Mouse (Mus musculus) c-Kit-positive CD71-positive TER-119-positive erythroid progenitor cells, embryonic 14.5 days (primary cell): Measurements from ENCODE around the gene Hcn2.

Source experiments
- DNase-seq: peaks from one replicate; pipeline ENCODE4 v3.0.0-alpha.2; 2013; ENCODE audit warnings: low spot score

Gene Hcn2

GRCm38 (mm10) chr10:79716254-79716987, at the start of gene Hcn2:
TSS of gene Hcn2 (plus strand) at chr10:79716634.
- no peak for DNase-seq

GRCm38 (mm10) chr10:79668076-79668475, 48.4 kb upstream of the Hcn2 start:
- no peak for DNase-seq

GRCm38 (mm10) chr10:79668771-79669575, 47.5 kb upstream of the Hcn2 start, which contains the start of gene Tpgs1:
TSS of gene Tpgs1 (plus strand) at chr10:79669369.
- peak; percentile 89 for DNase-seq

GRCm38 (mm10) chr10:79669576-79670057, 46.8 kb upstream of the Hcn2 start:
- peak; percentile 47 for DNase-seq

GRCm38 (mm10) chr10:79670071-79670888, 46.2 kb upstream of the Hcn2 start:
- DNase-seq = no peak

GRCm38 (mm10) chr10:79671396-79672087, 44.9 kb upstream of the Hcn2 start:
- no peak for DNase-seq

GRCm38 (mm10) chr10:79672088-79672455, 44.4 kb upstream of the Hcn2 start:
- no peak for DNase-seq

GRCm38 (mm10) chr10:79673054-79673453, 43.4 kb upstream of the Hcn2 start:
- no peak for DNase-seq

GRCm38 (mm10) chr10:79675346-79676035, 40.9 kb upstream of the Hcn2 start:
- no peak for DNase-seq

GRCm38 (mm10) chr10:79680606-79681495, 35.6 kb upstream of the Hcn2 start:
- no peak for DNase-seq

GRCm38 (mm10) chr10:79681591-79682245, 34.7 kb upstream of the Hcn2 start, which contains the start of gene Cdc34:
TSS of gene Cdc34 (plus strand) at chr10:79682195.
- peak; percentile 95 for DNase-seq

- no peak for DNase-seq
Observed at GRCm38 (mm10) chr10:79682551-79682915, 33.9 kb upstream of the Hcn2 start.

- DNase-seq = peak; percentile 61
Observed at GRCm38 (mm10) chr10:79682916-79683582, 33.4 kb upstream of the Hcn2 start.

GRCm38 (mm10) chr10:79683726-79684640, 32.5 kb upstream of the Hcn2 start:
- DNase-seq = no peak

GRCm38 (mm10) chr10:79684770-79685600, 31.4 kb upstream of the Hcn2 start:
- DNase-seq = no peak

- no peak for DNase-seq
Observed at GRCm38 (mm10) chr10:79686219-79686618, 30.2 kb upstream of the Hcn2 start.

- DNase-seq = no peak
Observed at GRCm38 (mm10) chr10:79686691-79687090, 29.7 kb upstream of the Hcn2 start.
